Mouse (Mus musculus): ENCODE results near the gene Tns1. TPM values are rescaled to one million over a fixed set of nuclear protein-coding genes. Genes with fewer than 3 reads are reported as not detected.

Gene Tns1
- total and polyA plus RNA-seq, 3 experiments: 0.11 TPM; not detected in 2

- Histone ChIP-seq H3K4me1 (ENCODE audit: control insufficient read depth in 1 of 2, insufficient read depth in 2 of 2, low read length in 2 of 2) (no peaks in the 10 kb centered on the region), H3K27me3 (ENCODE audit: control insufficient read depth in 1 of 2, insufficient read depth in 2 of 2, low read length in 2 of 2) (no peaks in the 10 kb centered on the region), H3K27ac (ENCODE audit: control insufficient read depth, low read depth, low read length) (no peak overlapping the region), H3K9ac (ENCODE audit: control insufficient read depth, low read depth, low read length, poor library complexity, severe bottlenecking) (no peak overlapping the region), H3K4me3 (ENCODE audit: control insufficient read depth in 1 of 2, insufficient read depth in 1 of 2, low read depth in 2 of 2, low read length in 2 of 2) (no peak overlapping the region), H3K36me3 (ENCODE audit: control insufficient read depth in 1 of 2, insufficient read depth in 2 of 2, low read length in 2 of 2) (no peaks in the 10 kb centered on the region), H3K9me3 (replicated peaks; ENCODE audit: insufficient read depth, low read length) (no peaks in the 10 kb centered on the region), H3K79me2 (ENCODE audit: control insufficient read depth, insufficient read depth, low read length, poor library complexity) (no peaks in the 10 kb centered on the region)
- DNase-seq (ENCODE audit: low read depth, low spot score): no peak
- TF ChIP-seq GATA1 (IDR thresholded peaks at IDR 0.05; ENCODE audit: low read depth, low read length) (no peak), MXI1 (IDR thresholded peaks at IDR 0.05; ENCODE audit: low read depth, low read length) (no peak), JUND (IDR thresholded peaks at IDR 0.05; ENCODE audit: low read depth, low read length) (no peak), E2F4 (IDR thresholded peaks at IDR 0.05; ENCODE audit: borderline replicate concordance, low read depth, low read length) (no peak), MYB (IDR thresholded peaks at IDR 0.05; ENCODE audit: low read depth, low read length) (no peak), ZNF384 (IDR thresholded peaks at IDR 0.05; ENCODE audit: low read depth, low read length) (no peak), RAD21 (IDR thresholded peaks at IDR 0.05; ENCODE audit: low read depth, low read length) (no peak), POLR2A (IDR thresholded peaks at IDR 0.05; ENCODE audit: control insufficient read depth in 1 of 2, insufficient read depth in 1 of 2, low read depth in 1 of 2, low read length in 2 of 2, poor library complexity in 1 of 2) (no peak)
Observed at GRCm38 (mm10) chr1:74121138-74121537, 3.1 kb downstream of the Tns1 start.

GRCm38 (mm10) chr1:74119115-74119514 is 5.1 kb downstream of the Tns1 start:
- DNase-seq (ENCODE audit: low read depth, low spot score): no peak
- no peaks in the 10 kb centered on the region for H3K27me3 ChIP-seq (ENCODE audit: control insufficient read depth in 1 of 2, insufficient read depth in 2 of 2, low read length in 2 of 2)
- TF ChIP-seq ELF1 (IDR thresholded peaks at IDR 0.05; ENCODE audit: low read depth, low read length) (no peak), RAD21 (IDR thresholded peaks at IDR 0.05; ENCODE audit: low read depth, low read length) (no peak), TBP (IDR thresholded peaks at IDR 0.05; ENCODE audit: low read depth, low read length) (no peak), POLR2AphosphoS2 (IDR thresholded peaks at IDR 0.05; ENCODE audit: low read length) (no peak), EP300 (IDR thresholded peaks at IDR 0.05; ENCODE audit: low read depth in 1 of 2, low read length in 2 of 2) (no peak), MYB (IDR thresholded peaks at IDR 0.05; ENCODE audit: low read depth, low read length) (no peak), SIN3A (IDR thresholded peaks at IDR 0.05; ENCODE audit: low read length) (no peak), ZC3H11A (IDR thresholded peaks at IDR 0.05; ENCODE audit: low read depth, low read length) (no peak), TCF12 (IDR thresholded peaks at IDR 0.05; ENCODE audit: low read depth, low read length) (no peak), GABPA (IDR thresholded peaks at IDR 0.05; ENCODE audit: low read depth, low read length) (no peak), POLR2AphosphoS5 (IDR thresholded peaks at IDR 0.05; ENCODE audit: borderline replicate concordance, low read depth, low read length) (no peak), ETS1 (IDR thresholded peaks at IDR 0.05; ENCODE audit: low read depth, low read length) (no peak), ZMIZ1 (IDR thresholded peaks at IDR 0.05; ENCODE audit: low read depth, low read length) (no peak), ZNF384 (IDR thresholded peaks at IDR 0.05; ENCODE audit: low read depth, low read length) (no peak)

More at GRCm38 (mm10) chr1:74119115-74119514, 5.1 kb downstream of the Tns1 start:
- no peak overlapping the region for H3K4me3 ChIP-seq (ENCODE audit: control insufficient read depth in 1 of 2, insufficient read depth in 1 of 2, low read depth in 2 of 2, low read length in 2 of 2)
- H3K4me1 ChIP-seq (ENCODE audit: control insufficient read depth in 1 of 2, insufficient read depth in 2 of 2, low read length in 2 of 2): no peaks in the 10 kb centered on the region
- no peaks in the 10 kb centered on the region for H3K79me2 ChIP-seq (ENCODE audit: control insufficient read depth, insufficient read depth, low read length, poor library complexity)
- no peak overlapping the region for H3K9ac ChIP-seq (ENCODE audit: control insufficient read depth, low read depth, low read length, poor library complexity, severe bottlenecking)
- no peaks in the 10 kb centered on the region for H3K9me3 ChIP-seq (replicated peaks; ENCODE audit: insufficient read depth, low read length)
- no peaks in the 10 kb centered on the region for H3K36me3 ChIP-seq (ENCODE audit: control insufficient read depth in 1 of 2, insufficient read depth in 2 of 2, low read length in 2 of 2)
- no peak overlapping the region for H3K27ac ChIP-seq (ENCODE audit: control insufficient read depth, low read depth, low read length)
